Mouse (Mus musculus) MEL (cell line): ENCODE data around the gene Poll. TPM values are rescaled to one million over a fixed set of nuclear protein-coding genes. Genes with fewer than 3 reads are reported as not detected.

Experiments
- DNase-seq: peaks from one replicate; pipeline ENCODE4 v3.0.0; 2011; ENCODE audit warnings: low read depth, low spot score
- H3K27ac ChIP-seq: 2 replicates; pipeline ENCODE4 v1.5.1; 2012; ENCODE audit warnings: low read depth, mild to moderate bottlenecking, control low read depth, low read length, moderate library complexity; ENCODE audit not compliant: control insufficient read depth
- H3K27me3 ChIP-seq, 2 experiments: fragments of 150-350 bp in 1 of 2; sonication (generic) in 1 of 2; 2 replicates each; pipeline ENCODE4 v1.6.1; 2012; ENCODE audit warnings: low read length in 2 of 2, mild to moderate bottlenecking in 2 of 2, improper control_type of control experiment in 1 of 2, moderate library complexity in 1 of 2; ENCODE audit not compliant: insufficient read depth in 2 of 2, control insufficient read depth in 1 of 2
- H3K36me3 ChIP-seq, 2 experiments: 2 replicates each; pipeline ENCODE4 v1.6.1; 2012 to 2014; ENCODE audit warnings: low read length in 2 of 2, improper control_type of control experiment in 1 of 2, inconsistent platforms in 1 of 2, mild to moderate bottlenecking in 1 of 2; ENCODE audit not compliant: insufficient read depth in 2 of 2, control insufficient read depth in 1 of 2
- H3K4me1 ChIP-seq, 2 experiments: fragments of 150-350 bp in 1 of 2; sonication (generic) in 1 of 2; 2 replicates each; pipeline ENCODE4 v1.6.1; 2012; ENCODE audit warnings: low read length in 2 of 2, improper control_type of control experiment in 1 of 2, mild to moderate bottlenecking in 1 of 2; ENCODE audit not compliant: insufficient read depth in 2 of 2, control insufficient read depth in 1 of 2
- H3K4me3 ChIP-seq, 2 experiments: fragments of 150-350 bp in 1 of 2; sonication (generic) in 1 of 2; 2 replicates each; pipeline ENCODE4 v1.5.1; 2012; ENCODE audit warnings: low read depth in 2 of 2, low read length in 2 of 2, mild to moderate bottlenecking in 2 of 2, moderate library complexity in 2 of 2, control low read depth in 1 of 2, improper control_type of control experiment in 1 of 2; ENCODE audit not compliant: control insufficient read depth in 1 of 2, insufficient read depth in 1 of 2
- H3K79me2 ChIP-seq: 2 replicates; pipeline ENCODE4 v1.6.1; 2012; ENCODE audit warnings: mild to moderate bottlenecking, low read length, moderate library complexity; ENCODE audit not compliant: control insufficient read depth, poor library complexity, insufficient read depth
- H3K9ac ChIP-seq: 2 replicates; pipeline ENCODE4 v1.6.1; 2012; ENCODE audit warnings: low read depth, mild to moderate bottlenecking, control low read depth, low read length, moderate library complexity; ENCODE audit not compliant: control insufficient read depth, poor library complexity, severe bottlenecking
- H3K9me3 ChIP-seq: fragments of 150-350 bp; sonication (generic); replicated peaks from 2 replicates; pipeline ENCODE4 v1.6.1; 2012; ENCODE audit warnings: mild to moderate bottlenecking, low read length, improper control_type of control experiment, moderate library complexity; ENCODE audit not compliant: insufficient read depth
- BHLHE40 ChIP-seq: IDR thresholded peaks from 2 replicates; pipeline ENCODE4 v1.6.1; 2012; ENCODE audit warnings: low read depth, mild to moderate bottlenecking, inconsistent platforms, low read length, improper control_type of control experiment, borderline replicate concordance
- CHD1 ChIP-seq: IDR thresholded peaks from 2 replicates; pipeline ENCODE4 v1.6.1; 2012; ENCODE audit warnings: low read depth, mild to moderate bottlenecking, inconsistent platforms, low read length, improper control_type of control experiment
- CTCF ChIP-seq, 3 experiments: IDR thresholded peaks in 2 of 3; conservative IDR thresholded peaks in 1 of 3; 2 replicates each; pipeline ENCODE4 v1.5.1; 2011 to 2012; ENCODE audit warnings: low read length in 3 of 3, low read depth in 2 of 3, mild to moderate bottlenecking in 2 of 3, improper control_type of control experiment in 1 of 3, inconsistent platforms in 1 of 3, mixed read lengths in 1 of 3, moderate library complexity in 1 of 3; ENCODE audit not compliant: control insufficient read depth in 1 of 3, insufficient read depth in 1 of 3, poor library complexity in 1 of 3, severe bottlenecking in 1 of 3
- E2F4 ChIP-seq: IDR thresholded peaks from 2 replicates; pipeline ENCODE4 v1.6.1; 2011; ENCODE audit warnings: low read depth, low read length, improper control_type of control experiment, borderline replicate concordance
- ELF1 ChIP-seq: IDR thresholded peaks from 2 replicates; pipeline ENCODE4 v1.6.1; 2014; ENCODE audit warnings: low read depth, mild to moderate bottlenecking, inconsistent platforms, low read length, improper control_type of control experiment, moderate library complexity
- EP300 ChIP-seq, 2 experiments: IDR thresholded peaks; 2 replicates each; pipeline ENCODE4 v1.6.1; 2011; ENCODE audit warnings: improper control_type of control experiment in 2 of 2, low read length in 2 of 2, low read depth in 1 of 2, mild to moderate bottlenecking in 1 of 2
- ETS1 ChIP-seq: IDR thresholded peaks from 2 replicates; pipeline ENCODE4 v1.6.1; 2012; ENCODE audit warnings: low read depth, mild to moderate bottlenecking, inconsistent platforms, low read length, improper control_type of control experiment, moderate library complexity
- GABPA ChIP-seq: IDR thresholded peaks from 2 replicates; pipeline ENCODE4 v1.6.1; 2012; ENCODE audit warnings: low read depth, mild to moderate bottlenecking, inconsistent platforms, low read length, improper control_type of control experiment, moderate library complexity
- GATA1 ChIP-seq: IDR thresholded peaks from 2 replicates; pipeline ENCODE4 v1.6.1; 2011; ENCODE audit warnings: low read depth, low read length, improper control_type of control experiment
- HCFC1 ChIP-seq: IDR thresholded peaks from 2 replicates; pipeline ENCODE4 v1.6.1; 2012; ENCODE audit warnings: low read depth, mild to moderate bottlenecking, inconsistent platforms, low read length, improper control_type of control experiment, moderate library complexity
- JUND ChIP-seq: IDR thresholded peaks from 2 replicates; pipeline ENCODE4 v1.6.1; 2011; ENCODE audit warnings: low read depth, mild to moderate bottlenecking, improper control_type of control experiment, low read length
- KAT2A ChIP-seq: conservative IDR thresholded peaks from 2 replicates; pipeline ENCODE4 v1.6.1; 2012; ENCODE audit warnings: low read depth, low read length, improper control_type of control experiment, inconsistent platforms
- MAFK ChIP-seq: IDR thresholded peaks from 2 replicates; pipeline ENCODE4 v1.6.1; 2011; ENCODE audit warnings: low read depth, mild to moderate bottlenecking, low read length, improper control_type of control experiment, borderline replicate concordance
- MAX ChIP-seq: IDR thresholded peaks from 2 replicates; pipeline ENCODE4 v1.6.1; 2011; ENCODE audit warnings: low read length, improper control_type of control experiment
- MAZ ChIP-seq: IDR thresholded peaks from 2 replicates; pipeline ENCODE4 v1.6.1; 2012; ENCODE audit warnings: low read depth, mild to moderate bottlenecking, inconsistent platforms, low read length, improper control_type of control experiment
- MEF2A ChIP-seq: IDR thresholded peaks from 2 replicates; pipeline ENCODE4 v1.6.1; 2014; ENCODE audit warnings: low read depth, mild to moderate bottlenecking, inconsistent platforms, low read length, improper control_type of control experiment; ENCODE audit not compliant: poor library complexity, insufficient replicate concordance, severe bottlenecking; ENCODE audit errors: extremely low read depth
- MXI1 ChIP-seq: IDR thresholded peaks from 2 replicates; pipeline ENCODE4 v1.6.1; 2011; ENCODE audit warnings: mild to moderate bottlenecking, low read depth, low read length, improper control_type of control experiment
- MYB ChIP-seq: IDR thresholded peaks from 2 replicates; pipeline ENCODE4 v1.6.1; 2011; ENCODE audit warnings: mild to moderate bottlenecking, low read depth, low read length, improper control_type of control experiment
- MYC ChIP-seq: IDR thresholded peaks from 2 replicates; pipeline ENCODE4 v1.6.1; 2011; ENCODE audit warnings: low read depth, mild to moderate bottlenecking, low read length, improper control_type of control experiment, moderate library complexity
- NELFE ChIP-seq: IDR thresholded peaks from 2 replicates; pipeline ENCODE4 v1.6.1; 2011; ENCODE audit warnings: low read depth, low read length, improper control_type of control experiment
- NRF1 ChIP-seq: IDR thresholded peaks from 2 replicates; pipeline ENCODE4 v1.6.1; 2014; ENCODE audit warnings: low read depth, mild to moderate bottlenecking, inconsistent platforms, low read length, improper control_type of control experiment, moderate library complexity; ENCODE audit not compliant: poor library complexity, insufficient read depth, severe bottlenecking
- POLR2AphosphoS5 ChIP-seq: IDR thresholded peaks from 2 replicates; pipeline ENCODE4 v1.6.1; 2012; ENCODE audit warnings: low read depth, borderline replicate concordance, mild to moderate bottlenecking, inconsistent platforms, low read length, moderate library complexity, mixed read lengths
- RAD21 ChIP-seq: IDR thresholded peaks from 2 replicates; pipeline ENCODE4 v1.6.1; 2011; ENCODE audit warnings: mild to moderate bottlenecking, low read depth, low read length, improper control_type of control experiment
- RCOR1 ChIP-seq: IDR thresholded peaks from 2 replicates; pipeline ENCODE4 v1.6.1; 2012; ENCODE audit warnings: low read depth, mild to moderate bottlenecking, inconsistent platforms, low read length, improper control_type of control experiment
- SIN3A ChIP-seq: IDR thresholded peaks from 2 replicates; pipeline ENCODE4 v1.6.1; 2012; ENCODE audit warnings: low read length, improper control_type of control experiment, inconsistent platforms
- SMC3 ChIP-seq: IDR thresholded peaks from 2 replicates; pipeline ENCODE4 v1.6.1; 2011; ENCODE audit warnings: low read depth, low read length, improper control_type of control experiment
- TBP ChIP-seq: IDR thresholded peaks from 2 replicates; pipeline ENCODE4 v1.8.0; 2011; ENCODE audit warnings: low read depth, low read length, improper control_type of control experiment
- UBTF ChIP-seq: IDR thresholded peaks from 2 replicates; pipeline ENCODE4 v1.6.1; 2012; ENCODE audit warnings: low read depth, mild to moderate bottlenecking, inconsistent platforms, low read length, improper control_type of control experiment, moderate library complexity, borderline replicate concordance; ENCODE audit not compliant: insufficient read depth
- USF2 ChIP-seq, 2 experiments: IDR thresholded peaks; 2 replicates each; pipeline ENCODE4 v1.6.1; 2011 to 2012; ENCODE audit warnings: improper control_type of control experiment in 2 of 2, low read length in 2 of 2, borderline replicate concordance in 1 of 2, inconsistent platforms in 1 of 2, low read depth in 1 of 2, mild to moderate bottlenecking in 1 of 2; ENCODE audit not compliant: insufficient read depth in 1 of 2
- ZMIZ1 ChIP-seq: IDR thresholded peaks from 2 replicates; pipeline ENCODE4 v1.6.1; 2012; ENCODE audit warnings: low read depth, mild to moderate bottlenecking, inconsistent platforms, low read length, improper control_type of control experiment, moderate library complexity
- polyA plus RNA-seq, 2 experiments: library from polyadenylated mRNA; stranded (reverse) in 1 of 2; unstranded in 1 of 2; fragments of >175 nt in 1 of 2; fragments of >200 nt in 1 of 2; gene quantifications; 2 replicates each; pipeline versions ENCODE4 v1.2.1 to v1.2.4; 2012; ENCODE audit warnings: low replicate concordance in 2 of 2, low read depth in 1 of 2; ENCODE audit not compliant: insufficient read length in 2 of 2, insufficient read depth in 1 of 2, missing spikeins in 1 of 2
- total RNA-seq: library from RNA; depleted of rRNA; stranded (reverse); fragments of 300-350 nt; gene quantifications from 2 replicates; pipeline ENCODE4 v1.2.3, GENCODE M21; 2012

Gene Poll
- total and polyA plus RNA-seq, 3 experiments = 14.9 to 19.0 TPM; not detected in 1

DNA sequence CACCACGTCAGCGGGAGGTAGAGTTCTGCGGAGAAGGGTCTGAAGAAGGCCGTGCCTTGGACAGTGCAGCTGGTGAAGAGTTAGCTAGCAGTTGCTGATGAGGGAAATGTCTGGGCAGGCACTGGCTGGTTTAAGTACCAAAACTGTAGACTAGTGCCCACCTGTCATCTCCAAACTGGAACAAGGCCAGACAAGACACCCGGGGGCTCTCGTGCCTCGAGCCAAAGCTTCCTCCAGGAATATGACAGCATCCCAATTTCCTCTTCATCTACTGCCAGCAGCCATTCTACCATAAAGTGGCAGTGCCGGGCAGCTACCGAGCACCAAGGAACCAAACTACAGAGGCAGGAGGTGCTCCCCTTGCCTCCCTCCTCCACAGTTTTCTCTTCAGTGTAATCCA, 32.6 kb upstream of the Poll start:
- Histone ChIP-seq H3K9me3 (no peaks in the 10 kb centered on the region), H3K79me2 (no peaks in the 10 kb centered on the region), H3K27me3 (no peaks in the 10 kb centered on the region), H3K4me3 (no peak overlapping the region), H3K9ac (no peak overlapping the region), H3K27ac (no peak overlapping the region), H3K4me1 (peaks cover 7 to 12% of the 10 kb centered on the region in 2 experiments)
- DNase-seq = no peak
- TF ChIP-seq MAFK = no peak
- TF ChIP-seq ZMIZ1 = no peak
- TF ChIP-seq KAT2A = no peak
- no peak for TF ChIP-seq USF2 (IDR thresholded peaks at IDR 0.05; ENCODE audit: borderline replicate concordance in 1 of 2, insufficient read depth in 1 of 2, low read depth in 1 of 2, low read length in 2 of 2)
- TF ChIP-seq MYC = no peak
- no peak for TF ChIP-seq MYB
- TF ChIP-seq EP300 (IDR thresholded peaks at IDR 0.05; ENCODE audit: low read depth in 1 of 2, low read length in 2 of 2) = no peak
- no peak for TF ChIP-seq MAZ
- TF ChIP-seq RCOR1 = no peak
- TF ChIP-seq HCFC1 = no peak
- TF ChIP-seq NELFE = no peak
- TF ChIP-seq, all 39 proteins: peak for 0
- H3K36me3 ChIP-seq = peaks cover 0 to 13% of the 10 kb centered on the region in 2 experiments; a peak in 2 of 4 replicates

DNA sequence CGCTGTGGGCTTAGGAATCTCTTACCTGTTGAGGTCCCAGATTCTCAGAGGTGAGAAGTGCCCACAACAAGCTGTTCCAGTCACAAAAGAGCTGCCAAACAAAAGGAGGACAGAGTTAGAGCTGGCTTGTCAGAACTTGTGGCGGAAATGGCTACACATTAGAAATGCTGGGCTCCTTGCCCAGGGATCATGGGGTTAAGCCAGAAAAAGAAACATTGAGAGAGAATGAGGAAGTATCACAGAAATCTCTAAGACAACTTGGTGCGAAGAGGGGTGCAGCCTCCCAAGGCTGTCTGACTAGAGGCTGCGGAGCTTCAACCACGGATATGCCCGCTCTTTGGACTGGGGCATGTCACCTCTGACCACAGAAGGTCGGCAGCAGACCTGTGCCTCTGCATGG, 31.4 kb upstream of the Poll start:
- Histone ChIP-seq H3K27ac (peak overlapping the region; percentile 14; the same call in 1 of the 2 replicates), H3K4me1 (peaks cover 7 to 12% of the 10 kb centered on the region in 2 experiments), H3K9ac (peak overlapping the region; percentile 13; the same call in 1 of the 2 replicates), H3K36me3 (peaks cover 0 to 13% of the 10 kb centered on the region in 2 experiments; a peak in 2 of 4 replicates), H3K27me3 (no peaks in the 10 kb centered on the region), H3K9me3 (no peaks in the 10 kb centered on the region), H3K79me2 (no peaks in the 10 kb centered on the region), H3K4me3 (no peak overlapping the region)
- DNase-seq = peak; percentile 92
- TF ChIP-seq TBP (peak; percentile 85), GABPA (no peak), KAT2A (no peak), SIN3A (peak; percentile 59), SMC3 (peak; percentile 35), MYC (no peak), MEF2A (peak; percentile 84; the same call in 1 of the 2 replicates), E2F4 (no peak), NRF1 (no peak), BHLHE40 (no peak; the same call in 1 of the 2 replicates), EP300 (IDR thresholded peaks at IDR 0.05; ENCODE audit: low read depth in 1 of 2, low read length in 2 of 2) (peak in 1 of 2 experiments; percentile 68; a peak in 2 of 4 replicates), JUND (no peak), RCOR1 (peak; percentile 54), POLR2AphosphoS5 (no peak), ZMIZ1 (no peak), NELFE (no peak), MXI1 (peak; percentile 54), RAD21 (no peak), CTCF (IDR thresholded peaks at IDR 0.05 in 2 of 3, conservative IDR thresholded peaks at IDR 0.05 in 1 of 3; ENCODE audit: control insufficient read depth in 1 of 3, insufficient read depth in 1 of 3, low read depth in 2 of 3, low read length in 3 of 3, poor library complexity in 1 of 3, severe bottlenecking in 1 of 3) (no peak), ELF1 (peak; percentile 63), UBTF (no peak), CHD1 (no peak), MAX (peak; percentile 16; the same call in 1 of the 2 replicates), ETS1 (peak; percentile 41; the same call in 1 of the 2 replicates), GATA1 (no peak)
